Mouse (Mus musculus): ENCODE results near the gene H2afx.
"Not testable (repeated sequence)": the region's sequence is repeated elsewhere in the genome, so short reads cannot be mapped to it uniquely, and the experiment has no call there.

DNA sequence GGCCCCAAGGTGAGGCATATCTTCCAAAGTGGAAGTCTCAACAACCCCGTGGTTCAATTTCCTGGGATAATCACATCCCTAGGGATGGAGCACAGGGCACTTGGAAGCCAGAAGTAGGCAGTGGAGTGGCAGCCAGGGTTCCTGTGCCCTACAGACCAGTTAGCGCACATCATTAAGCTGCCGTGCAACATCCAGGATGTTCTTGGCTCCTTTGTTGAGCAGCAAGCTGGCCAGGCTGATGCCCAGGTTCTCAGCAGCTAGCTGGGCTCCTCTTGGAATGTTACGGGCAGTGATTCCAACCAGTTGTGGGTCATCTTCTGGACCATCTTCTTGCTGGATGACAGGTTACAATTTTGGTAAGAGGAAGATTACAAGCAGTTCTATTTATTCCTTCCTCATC, 2.0 kb downstream of the H2afx start:
- not testable (repeated sequence) for TF ChIP-seq CTCF (IDR thresholded peaks at IDR 0.05; ENCODE audit: borderline replicate concordance, control insufficient read depth, extremely low read depth, insufficient read depth, low read length, poor library complexity); POLR2A (IDR thresholded peaks at IDR 0.05; ENCODE audit: control insufficient read depth, extremely low read depth, insufficient read depth, low read length, poor library complexity)
